ENCODE assay signal across 22 mouse cellular contexts in genomic region chr10:14096045-14096444, GRCm38 (mm10).
DNase-seq lines count a peak whose midpoint lies in the region; ATAC-seq and TF ChIP-seq lines count a peak whose summit lies in the region.
"Had no signal": no experiment of that assay in that cellular context is flagged by ENCODE, and none has a peak within 500 bp of the region (broad histone marks: within the 10 kb centered on the region; RNA-seq: fewer than 3 reads in every experiment).

No protein-coding gene starts in this region.

- no peak for TF ChIP-seq CTCF in midbrain, postnatal 0 days (IDR thresholded peaks at IDR 0.05)

- no peak overlapping the region for H3K4me3 ChIP-seq in midbrain, embryonic 15.5 days
- H3K4me3 ChIP-seq in midbrain, postnatal 0 days (ENCODE audit: low read depth, low read length): no peak overlapping the region
- H3K4me3 ChIP-seq in neural tube, embryonic 14.5 days (ENCODE audit: low read depth, low read length): no peak overlapping the region
- H3K4me3 ChIP-seq in neural tube, embryonic 15.5 days (replicated peaks): no peak overlapping the region

- intact Hi-C loops in heart, postnatal 25 days (cut with DNase I): no loop called here

- H3K4me1 ChIP-seq in midbrain, embryonic 15.5 days: no peaks in the 10 kb centered on the region
- no peaks in the 10 kb centered on the region for H3K4me1 ChIP-seq in midbrain, postnatal 0 days (ENCODE audit: insufficient read depth, low read length)
- no peaks in the 10 kb centered on the region for H3K4me1 ChIP-seq in neural tube, embryonic 14.5 days (ENCODE audit: control insufficient read depth, insufficient read depth, low read length)
- no peaks in the 10 kb centered on the region for H3K4me1 ChIP-seq in neural tube, embryonic 15.5 days

- H3K27me3 ChIP-seq in midbrain, embryonic 15.5 days (replicated peaks): no peaks in the 10 kb centered on the region
- H3K27me3 ChIP-seq in midbrain, postnatal 0 days (ENCODE audit: insufficient read depth, low read length): no peaks in the 10 kb centered on the region
- H3K27me3 ChIP-seq in neural tube, embryonic 14.5 days (ENCODE audit: control insufficient read depth, insufficient read depth, low read length): no peaks in the 10 kb centered on the region
- no peaks in the 10 kb centered on the region for H3K27me3 ChIP-seq in neural tube, embryonic 15.5 days (replicated peaks)
- H3K27me3 ChIP-seq: CH12.LX, Patski had no signal

- H3K4me2 ChIP-seq in midbrain, embryonic 15.5 days: no peak overlapping the region
- no peak overlapping the region for H3K4me2 ChIP-seq in midbrain, postnatal 0 days (ENCODE audit: low read depth, low read length, poor library complexity, severe bottlenecking)
- H3K4me2 ChIP-seq in neural tube, embryonic 14.5 days (ENCODE audit: low read depth, low read length): no peak overlapping the region
- H3K4me2 ChIP-seq in neural tube, embryonic 15.5 days: no peak overlapping the region

- peak; percentile 58; the same call in 1 of the 2 replicates for ATAC-seq in midbrain, embryonic 15.5 days (replicated peaks)
- no peak for ATAC-seq in midbrain, postnatal 0 days (ENCODE audit: low FRiP score)
- peak; percentile 54; the same call in 1 of the 2 replicates for ATAC-seq in neural tube, embryonic 14.5 days (ENCODE audit: low read depth)
- ATAC-seq in neural tube, embryonic 15.5 days (ENCODE audit: low FRiP score): no peak
- ATAC-seq: activated CD4-positive, CD25-positive, alpha-beta regulatory T cell, adult 4 months; CD4-positive, CD25-positive, alpha-beta regulatory T cell, adult 4 months; Patski had no signal

- no peaks in the 10 kb centered on the region for H3K9me3 ChIP-seq in midbrain, embryonic 15.5 days
- no peaks in the 10 kb centered on the region for H3K9me3 ChIP-seq in midbrain, postnatal 0 days (ENCODE audit: low read length)
- H3K9me3 ChIP-seq in neural tube, embryonic 14.5 days (ENCODE audit: control insufficient read depth, low read length): no peaks in the 10 kb centered on the region; the same call in 1 of the 2 replicates
- H3K9me3 ChIP-seq in neural tube, embryonic 15.5 days (replicated peaks): no peaks in the 10 kb centered on the region
- H3K9me3 ChIP-seq: G1E had no signal

- H3K27ac ChIP-seq in midbrain, embryonic 15.5 days: no peak overlapping the region
- no peak overlapping the region for H3K27ac ChIP-seq in midbrain, postnatal 0 days (ENCODE audit: low read depth, low read length)
- no peak overlapping the region for H3K27ac ChIP-seq in neural tube, embryonic 14.5 days (ENCODE audit: low read depth, low read length)
- no peak overlapping the region for H3K27ac ChIP-seq in neural tube, embryonic 15.5 days (replicated peaks)

- 81% methylated on average over 3 of the region's 3 CpGs for WGBS in midbrain, embryonic 15.5 days
- WGBS in midbrain, postnatal 0 days: 70% methylated on average over 3 of the region's 3 CpGs
- 85% methylated on average over 3 of the region's 3 CpGs for WGBS in neural tube, embryonic 14.5 days
- WGBS in neural tube, embryonic 15.5 days: 83% methylated on average over 3 of the region's 3 CpGs

- DNase-seq in heart, adult 11 months: peak; percentile 25
- no peak for DNase-seq in heart, postnatal 25 days (ENCODE audit: low spot score)
- DNase-seq in midbrain, postnatal 0 days (ENCODE audit: low spot score): no peak
- peak; percentile 10 for DNase-seq in retina, embryonic 14.5 days (ENCODE audit: low spot score)
- DNase-seq in retina, postnatal 1 day: no peak
- DNase-seq: adrenal gland, adult 2 months; adrenal gland, adult 8-10 months; adrenal gland, postnatal 10 days; adrenal gland, postnatal 14 days; adrenal gland, postnatal 25 days; adrenal gland, postnatal 36 days; B cell, adult 2 months; cerebellum, adult 11 months; cerebellum, adult 11-12 months had no signal

- no peaks in the 10 kb centered on the region for H3K36me3 ChIP-seq in midbrain, embryonic 15.5 days (replicated peaks)
- H3K36me3 ChIP-seq in midbrain, postnatal 0 days (ENCODE audit: insufficient read depth, low read length): no peaks in the 10 kb centered on the region
- no peaks in the 10 kb centered on the region for H3K36me3 ChIP-seq in neural tube, embryonic 14.5 days (ENCODE audit: control insufficient read depth, insufficient read depth, low read length)
- no peaks in the 10 kb centered on the region for H3K36me3 ChIP-seq in neural tube, embryonic 15.5 days
- H3K36me3 ChIP-seq: G1E had no signal

- H3K9ac ChIP-seq in midbrain, embryonic 15.5 days: no peak overlapping the region
- H3K9ac ChIP-seq in midbrain, postnatal 0 days (replicated peaks; ENCODE audit: low read length, poor library complexity, severe bottlenecking): no peak overlapping the region
- no peak overlapping the region for H3K9ac ChIP-seq in neural tube, embryonic 14.5 days (replicated peaks; ENCODE audit: low read depth, low read length)
- H3K9ac ChIP-seq in neural tube, embryonic 15.5 days (replicated peaks): no peak overlapping the region

Comparison
In these comparisons a context has a peak if more than half of its experiments do, and no peak if none do; other contexts are left out.
1. DNase-seq: peak in heart, adult 11 months (single experiment) and retina, embryonic 14.5 days (single experiment); none in heart, postnatal 25 days (single experiment), midbrain, postnatal 0 days (single experiment) and retina, postnatal 1 day (single experiment).
2. ATAC-seq: peak in midbrain, embryonic 15.5 days (single experiment) and neural tube, embryonic 14.5 days (single experiment); none in midbrain, postnatal 0 days (single experiment) and neural tube, embryonic 15.5 days (single experiment).